Mouse (Mus musculus) ES-Bruce4 (cell line): ENCODE measurements at regions not wholly inside any gene's neighbourhood (a gene's known extent, or its start where the extent isn't known, plus 50 kb on each side); places are given as distances from the start of the nearest gene placed in this dataset.

Source experiments
- CTCF ChIP-seq: IDR thresholded peaks from one replicate; pipeline ENCODE4 v1.8.1; 2011; ENCODE audit warnings: low read depth, low read length
- POLR2A ChIP-seq: IDR thresholded peaks from one replicate; pipeline ENCODE4 v1.8.1; 2011; ENCODE audit warnings: low read length; ENCODE audit not compliant: insufficient read depth

- no peak for TF ChIP-seq CTCF
- TF ChIP-seq POLR2A = no peak
These were observed 925.6 kb upstream of the Gm38303 start for GRCm38 (mm10) chr3:11261052-11261451.
